Mouse (Mus musculus): ENCODE data around the gene Zfp324. TPM values are rescaled to one million over a fixed set of nuclear protein-coding genes. Genes with fewer than 3 reads are reported as not detected.

Gene Zfp324
- polyA plus RNA-seq, 1 experiment from 2014 or later, result 9.7 TPM

DNA sequence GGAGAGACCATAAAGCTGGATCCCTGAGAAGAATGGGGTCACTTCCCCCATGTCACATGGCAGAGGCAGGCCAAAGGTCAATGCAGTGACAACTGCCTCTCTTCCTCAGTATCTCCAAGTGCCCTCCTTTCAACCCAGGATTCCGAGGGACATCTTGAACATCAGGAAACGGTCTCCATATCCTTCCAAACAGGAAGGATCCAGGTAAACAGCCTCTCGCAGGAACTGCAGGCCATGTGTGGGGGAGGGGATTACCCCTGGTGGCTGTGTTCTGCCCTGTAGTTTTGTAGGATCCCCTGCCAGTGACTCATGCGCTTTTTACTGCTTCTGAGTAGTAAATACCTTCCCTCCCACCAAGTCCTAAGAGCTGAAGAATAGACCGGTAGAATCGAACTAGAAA lies 14.1 kb downstream of the Zfp324 start:
- 71% methylated on average over 6 of the region's 6 CpGs for WGBS
- Histone ChIP-seq H3K4me3 (ENCODE audit: low read depth, low read length) (no peak overlapping the region), H3K4me2 (replicated peaks; ENCODE audit: low read depth, low read length) (no peak overlapping the region), H3K36me3 (ENCODE audit: control insufficient read depth, insufficient read depth, low read length) (no peaks in the 10 kb centered on the region), H3K27ac (ENCODE audit: low read length) (no peak overlapping the region), H3K4me1 (ENCODE audit: control insufficient read depth, insufficient read depth, low read length) (no peaks in the 10 kb centered on the region), H3K27me3 (ENCODE audit: control insufficient read depth, insufficient read depth, low read length) (no peaks in the 10 kb centered on the region), H3K9ac (replicated peaks; ENCODE audit: low read depth, low read length) (no peak overlapping the region), H3K9me3 (ENCODE audit: control insufficient read depth, low read depth, low read length) (no peaks in the 10 kb centered on the region)
- no peak for ATAC-seq (ENCODE audit: insufficient number of reproducible peaks, insufficient read depth, low FRiP score, low read depth)

- H3K36me3 ChIP-seq (ENCODE audit: control insufficient read depth, insufficient read depth, low read length), result no peaks in the 10 kb centered on the region
- no peak overlapping the region for H3K4me3 ChIP-seq (ENCODE audit: low read depth, low read length)
- ATAC-seq (ENCODE audit: insufficient number of reproducible peaks, insufficient read depth, low FRiP score, low read depth), result no peak
- H3K27me3 ChIP-seq (ENCODE audit: control insufficient read depth, insufficient read depth, low read length), result no peaks in the 10 kb centered on the region
- no peaks in the 10 kb centered on the region for H3K9me3 ChIP-seq (ENCODE audit: control insufficient read depth, low read depth, low read length)
- no peaks in the 10 kb centered on the region for H3K4me1 ChIP-seq (ENCODE audit: control insufficient read depth, insufficient read depth, low read length)
- H3K27ac ChIP-seq (ENCODE audit: low read length), result no peak overlapping the region
- H3K4me2 ChIP-seq (replicated peaks; ENCODE audit: low read depth, low read length), result no peak overlapping the region
- no peak overlapping the region for H3K9ac ChIP-seq (replicated peaks; ENCODE audit: low read depth, low read length)
- 79% methylated on average over 7 of the region's 7 CpGs for WGBS
Observed at GRCm38 (mm10) chr7:12980291-12980690, 14.7 kb downstream of the Zfp324 start.

DNA sequence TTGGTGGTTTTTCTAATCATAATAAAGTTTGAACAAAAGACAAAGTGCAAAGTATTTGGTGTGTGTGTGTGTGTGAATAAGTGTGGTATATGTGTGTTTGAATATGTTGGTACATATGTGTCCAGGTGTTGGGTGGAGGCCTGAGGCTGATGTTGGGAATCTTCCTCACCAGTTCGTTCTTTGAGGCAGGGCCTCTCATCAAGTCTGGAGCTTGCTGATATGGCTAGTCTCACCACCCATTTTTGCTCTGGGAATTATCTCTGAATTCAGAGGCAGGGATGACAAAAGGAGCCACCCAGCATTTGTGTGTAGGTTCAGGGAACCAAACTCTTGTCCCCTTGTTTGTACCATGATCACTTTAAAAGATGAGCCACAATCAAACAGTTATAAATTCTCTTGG lies 20.1 kb downstream of the Zfp324 start:
- H3K27ac ChIP-seq (ENCODE audit: low read length), result no peak overlapping the region
- H3K27me3 ChIP-seq (ENCODE audit: control insufficient read depth, insufficient read depth, low read length), result no peaks in the 10 kb centered on the region
- no peaks in the 10 kb centered on the region for H3K4me1 ChIP-seq (ENCODE audit: control insufficient read depth, insufficient read depth, low read length)
- no peak overlapping the region for H3K4me3 ChIP-seq (ENCODE audit: low read depth, low read length)
- WGBS, result 78% methylated on average over 1 of the region's 1 CpGs
- H3K4me2 ChIP-seq (replicated peaks; ENCODE audit: low read depth, low read length), result no peak overlapping the region
- no peaks in the 10 kb centered on the region for H3K36me3 ChIP-seq (ENCODE audit: control insufficient read depth, insufficient read depth, low read length)
- no peak overlapping the region for H3K9ac ChIP-seq (replicated peaks; ENCODE audit: low read depth, low read length)
- no peak for ATAC-seq (ENCODE audit: insufficient number of reproducible peaks, insufficient read depth, low FRiP score, low read depth)
- H3K9me3 ChIP-seq (ENCODE audit: control insufficient read depth, low read depth, low read length), result no peaks in the 10 kb centered on the region

- Histone ChIP-seq H3K4me3 (ENCODE audit: low read depth, low read length) (no peak overlapping the region), H3K36me3 (ENCODE audit: control insufficient read depth, insufficient read depth, low read length) (no peaks in the 10 kb centered on the region), H3K9me3 (ENCODE audit: control insufficient read depth, low read depth, low read length) (no peaks in the 10 kb centered on the region), H3K4me2 (replicated peaks; ENCODE audit: low read depth, low read length) (no peak overlapping the region), H3K27me3 (ENCODE audit: control insufficient read depth, insufficient read depth, low read length) (no peaks in the 10 kb centered on the region), H3K9ac (replicated peaks; ENCODE audit: low read depth, low read length) (no peak overlapping the region), H3K4me1 (ENCODE audit: control insufficient read depth, insufficient read depth, low read length) (no peaks in the 10 kb centered on the region), H3K27ac (ENCODE audit: low read length) (no peak overlapping the region)
- 81% methylated on average over 8 of the region's 8 CpGs for WGBS
- no peak for ATAC-seq (ENCODE audit: insufficient number of reproducible peaks, insufficient read depth, low FRiP score, low read depth)
Observed at GRCm38 (mm10) chr7:12986906-12987305, 21.3 kb downstream of the Zfp324 start.

DNA sequence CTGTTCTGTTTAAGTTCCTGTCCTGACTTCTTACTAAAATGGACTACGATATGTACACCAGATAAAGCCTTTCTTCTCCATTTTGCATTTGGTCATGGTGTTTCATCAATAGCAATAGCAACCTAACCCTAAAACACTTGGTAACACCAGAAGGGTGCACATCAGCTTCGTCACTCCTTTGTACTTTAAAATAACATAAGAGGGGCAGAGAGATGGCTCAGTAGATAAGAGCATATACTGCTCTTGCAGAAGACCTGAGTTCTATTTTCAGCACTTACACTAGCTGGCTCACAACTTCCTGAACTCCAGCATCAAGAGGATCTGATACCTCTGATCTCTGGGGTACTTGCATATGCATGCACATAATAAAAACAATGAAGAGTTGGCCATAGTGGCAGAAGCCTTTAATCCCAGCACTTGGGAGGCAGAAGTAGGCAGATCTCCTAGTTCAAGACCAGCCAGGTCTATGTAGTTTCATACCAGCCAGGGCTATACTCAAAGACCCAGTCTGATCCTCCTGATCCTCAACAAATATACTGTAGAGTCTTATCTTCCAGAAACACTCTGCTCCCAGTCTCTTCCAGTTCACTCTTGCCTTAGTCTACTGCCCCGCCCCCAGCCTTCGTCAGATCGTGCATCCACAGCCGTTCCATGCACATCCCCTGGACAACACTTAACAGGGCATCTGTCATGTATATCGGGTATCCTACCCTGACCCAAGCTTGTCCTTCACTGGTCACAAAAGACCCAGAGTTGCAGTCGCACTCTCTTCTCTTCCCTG lies 22.0 kb downstream of the Zfp324 start:
- no peaks in the 10 kb centered on the region for H3K27me3 ChIP-seq (ENCODE audit: control insufficient read depth, insufficient read depth, low read length)
- H3K9ac ChIP-seq (replicated peaks; ENCODE audit: low read depth, low read length), result no peak overlapping the region
- H3K27ac ChIP-seq (ENCODE audit: low read length), result no peak overlapping the region
- no peaks in the 10 kb centered on the region for H3K4me1 ChIP-seq (ENCODE audit: control insufficient read depth, insufficient read depth, low read length)
- WGBS, result 73% methylated on average over 8 of the region's 8 CpGs
- H3K4me3 ChIP-seq (ENCODE audit: low read depth, low read length), result no peak overlapping the region
- no peaks in the 10 kb centered on the region for H3K9me3 ChIP-seq (ENCODE audit: control insufficient read depth, low read depth, low read length)
- no peaks in the 10 kb centered on the region for H3K36me3 ChIP-seq (ENCODE audit: control insufficient read depth, insufficient read depth, low read length)
- no peak for ATAC-seq (ENCODE audit: insufficient number of reproducible peaks, insufficient read depth, low FRiP score, low read depth)
- H3K4me2 ChIP-seq (replicated peaks; ENCODE audit: low read depth, low read length), result no peak overlapping the region

DNA sequence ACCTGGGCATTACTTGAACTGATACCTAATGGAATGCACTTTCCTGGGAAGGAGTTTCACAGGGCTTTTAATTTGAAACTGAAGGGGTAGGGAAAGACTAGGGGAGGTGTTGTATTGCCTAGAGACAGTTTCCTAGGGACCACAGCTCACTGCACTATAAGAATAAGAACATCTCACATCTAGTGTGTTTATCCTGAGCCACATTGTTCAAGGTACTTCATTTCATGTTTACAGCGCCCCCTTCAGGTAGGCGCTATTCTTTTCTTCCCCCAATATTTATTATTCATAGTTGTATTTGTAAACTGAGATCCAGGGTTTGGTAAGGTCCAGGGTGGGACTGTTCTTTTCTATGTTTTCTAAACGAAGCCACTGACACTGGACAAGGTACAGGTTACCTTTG lies 26.6 kb downstream of the Zfp324 start:
- 4% methylated on average over 3 of the region's 3 CpGs for WGBS
- H3K36me3 ChIP-seq (ENCODE audit: control insufficient read depth, insufficient read depth, low read length), result no peaks in the 10 kb centered on the region

DNA sequence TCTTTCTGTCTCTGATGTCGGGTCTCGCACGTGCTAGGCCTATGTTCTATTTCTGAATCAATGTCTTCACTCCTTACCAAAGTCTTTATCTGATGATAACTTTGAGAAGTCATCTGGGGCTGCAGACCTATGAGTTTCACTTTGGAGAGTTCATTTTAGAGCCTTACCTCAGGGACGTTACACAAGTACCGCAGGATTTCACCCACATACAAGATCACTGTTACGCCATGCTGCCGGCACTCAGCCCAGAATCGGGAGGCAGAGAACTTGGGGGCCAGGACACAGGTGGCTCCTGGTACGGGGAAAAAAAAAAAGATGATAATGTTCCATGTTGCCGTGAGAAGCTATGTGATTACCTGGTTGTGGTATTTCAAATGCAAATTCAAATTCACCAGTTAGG lies 27.5 kb downstream of the Zfp324 start:
- Histone ChIP-seq H3K4me2 (replicated peaks; ENCODE audit: low read depth, low read length) (no peak overlapping the region), H3K4me1 (ENCODE audit: control insufficient read depth, insufficient read depth, low read length) (no peaks in the 10 kb centered on the region), H3K27me3 (ENCODE audit: control insufficient read depth, insufficient read depth, low read length) (no peaks in the 10 kb centered on the region), H3K9me3 (ENCODE audit: control insufficient read depth, low read depth, low read length) (no peaks in the 10 kb centered on the region), H3K4me3 (ENCODE audit: low read depth, low read length) (no peak overlapping the region), H3K27ac (ENCODE audit: low read length) (no peak overlapping the region), H3K9ac (replicated peaks; ENCODE audit: low read depth, low read length) (no peak overlapping the region), H3K36me3 (ENCODE audit: control insufficient read depth, insufficient read depth, low read length) (no peaks in the 10 kb centered on the region)
- no peak for ATAC-seq (ENCODE audit: insufficient number of reproducible peaks, insufficient read depth, low FRiP score, low read depth)
- WGBS, result 86% methylated on average over 10 of the region's 10 CpGs

More for the DNA sequence above, 26.6 kb downstream of the Zfp324 start:
- no peaks in the 10 kb centered on the region for H3K4me1 ChIP-seq (ENCODE audit: control insufficient read depth, insufficient read depth, low read length)
- H3K27ac ChIP-seq (ENCODE audit: low read length), result no peak overlapping the region
- H3K4me3 ChIP-seq (ENCODE audit: low read depth, low read length), result no peak overlapping the region
- no peaks in the 10 kb centered on the region for H3K9me3 ChIP-seq (ENCODE audit: control insufficient read depth, low read depth, low read length)
- H3K4me2 ChIP-seq (replicated peaks; ENCODE audit: low read depth, low read length), result no peak overlapping the region
- no peaks in the 10 kb centered on the region for H3K27me3 ChIP-seq (ENCODE audit: control insufficient read depth, insufficient read depth, low read length)
- no peak for ATAC-seq (ENCODE audit: insufficient number of reproducible peaks, insufficient read depth, low FRiP score, low read depth)
- no peak overlapping the region for H3K9ac ChIP-seq (replicated peaks; ENCODE audit: low read depth, low read length)

- no peaks in the 10 kb centered on the region for H3K4me1 ChIP-seq (ENCODE audit: control insufficient read depth, insufficient read depth, low read length)
- H3K4me3 ChIP-seq (ENCODE audit: low read depth, low read length), result no peak overlapping the region
- H3K4me2 ChIP-seq (replicated peaks; ENCODE audit: low read depth, low read length), result no peak overlapping the region
- H3K27ac ChIP-seq (ENCODE audit: low read length), result no peak overlapping the region
- no peak overlapping the region for H3K9ac ChIP-seq (replicated peaks; ENCODE audit: low read depth, low read length)
- H3K27me3 ChIP-seq (ENCODE audit: control insufficient read depth, insufficient read depth, low read length), result no peaks in the 10 kb centered on the region
- ATAC-seq (ENCODE audit: insufficient number of reproducible peaks, insufficient read depth, low FRiP score, low read depth), result no peak
- no peaks in the 10 kb centered on the region for H3K36me3 ChIP-seq (ENCODE audit: control insufficient read depth, insufficient read depth, low read length)
- no peaks in the 10 kb centered on the region for H3K9me3 ChIP-seq (ENCODE audit: control insufficient read depth, low read depth, low read length)
Observed at GRCm38 (mm10) chr7:12995862-12996261, 30.2 kb downstream of the Zfp324 start.

GRCm38 (mm10) chr7:12997230-12997629 lies 31.6 kb downstream of the Zfp324 start:
- Histone ChIP-seq H3K27ac (ENCODE audit: low read length) (no peak overlapping the region), H3K9ac (replicated peaks; ENCODE audit: low read depth, low read length) (no peak overlapping the region), H3K27me3 (ENCODE audit: control insufficient read depth, insufficient read depth, low read length) (no peaks in the 10 kb centered on the region), H3K4me3 (ENCODE audit: low read depth, low read length) (no peak overlapping the region), H3K9me3 (ENCODE audit: control insufficient read depth, low read depth, low read length) (no peaks in the 10 kb centered on the region), H3K4me1 (ENCODE audit: control insufficient read depth, insufficient read depth, low read length) (no peaks in the 10 kb centered on the region), H3K36me3 (ENCODE audit: control insufficient read depth, insufficient read depth, low read length) (no peaks in the 10 kb centered on the region), H3K4me2 (replicated peaks; ENCODE audit: low read depth, low read length) (no peak overlapping the region)
- no peak for ATAC-seq (ENCODE audit: insufficient number of reproducible peaks, insufficient read depth, low FRiP score, low read depth)
- 72% methylated on average over 5 of the region's 5 CpGs for WGBS
